In genomic region chr14:62991849-62992510, GRCm38 (mm10) we compare ENCODE assay signal across 19 mouse cellular contexts. TPM values are rescaled to one million over a fixed set of nuclear protein-coding genes. Genes with fewer than 3 reads are reported as not detected.
"Had no signal": no experiment of that assay in that cellular context is flagged by ENCODE, and none has a peak within 500 bp of the region (broad histone marks: within the 10 kb centered on the region; RNA-seq: fewer than 3 reads in every experiment).

No protein-coding gene starts in this region.

- H3K4me1 ChIP-seq: limb, embryonic 12.5 days; liver, embryonic 13.5 days; midbrain, embryonic 12.5 days had no signal

- H3K27ac ChIP-seq: left cerebral cortex, adult 2 months; limb, embryonic 12.5 days; liver, embryonic 13.5 days; midbrain, embryonic 12.5 days had no signal

- H3K4me3 ChIP-seq: left cerebral cortex, adult 2 months; limb, embryonic 12.5 days; liver, embryonic 13.5 days; midbrain, embryonic 12.5 days had no signal

- DNase-seq: kidney, adult 2 months; kidney, postnatal 25 days; liver; liver, embryonic 13.5 days; liver, postnatal 0 days; thymus, adult 18-20 months; thymus, postnatal 14 days had no signal

RNA-seq across cellular contexts. Expression of gene Defb47, which starts 5.9 kb away (rescaled TPM):
- total RNA-seq: layer of hippocampus, adult 18-20 months; layer of hippocampus, postnatal 14 days; left cerebral cortex, adult 2 months; left cerebral cortex, postnatal 14 days; megakaryocyte-erythroid progenitor cell, adult 5-6 weeks had no signal
- polyA plus RNA-seq: kidney, adult 2 months; kidney, embryonic 16.5 days; limb, embryonic 12.5 days; liver, embryonic 13.5 days; liver, postnatal 0 days; lung, embryonic 16.5 days; midbrain, embryonic 12.5 days; midbrain, embryonic 16.5 days; neural tube, embryonic 14.5 days; stomach, embryonic 14.5 days had no signal

RNA-seq across cellular contexts. Expression of gene Defb48, which starts 7.7 kb away (rescaled TPM):
- total RNA-seq: layer of hippocampus, adult 18-20 months; layer of hippocampus, postnatal 14 days; left cerebral cortex, adult 2 months; left cerebral cortex, postnatal 14 days; megakaryocyte-erythroid progenitor cell, adult 5-6 weeks had no signal
- polyA plus RNA-seq: kidney, adult 2 months; kidney, embryonic 16.5 days; limb, embryonic 12.5 days; liver, embryonic 13.5 days; liver, postnatal 0 days; lung, embryonic 16.5 days; midbrain, embryonic 12.5 days; midbrain, embryonic 16.5 days; neural tube, embryonic 14.5 days; stomach, embryonic 14.5 days had no signal

RNA-seq across cellular contexts. Expression of gene Defb43, which starts 19.6 kb away (rescaled TPM):
- total RNA-seq: layer of hippocampus, adult 18-20 months; layer of hippocampus, postnatal 14 days; left cerebral cortex, adult 2 months; left cerebral cortex, postnatal 14 days; megakaryocyte-erythroid progenitor cell, adult 5-6 weeks had no signal
- polyA plus RNA-seq: kidney, adult 2 months; kidney, embryonic 16.5 days; limb, embryonic 12.5 days; liver, embryonic 13.5 days; liver, postnatal 0 days; lung, embryonic 16.5 days; midbrain, embryonic 12.5 days; midbrain, embryonic 16.5 days; neural tube, embryonic 14.5 days; stomach, embryonic 14.5 days had no signal

RNA-seq across cellular contexts. Expression of gene Defb42, which starts 54.8 kb away (rescaled TPM):
- total RNA-seq: layer of hippocampus, adult 18-20 months; layer of hippocampus, postnatal 14 days; left cerebral cortex, adult 2 months; left cerebral cortex, postnatal 14 days had no signal
- polyA plus RNA-seq: limb, embryonic 12.5 days; liver, postnatal 0 days; midbrain, embryonic 12.5 days; midbrain, embryonic 16.5 days; stomach, embryonic 14.5 days had no signal

RNA-seq across cellular contexts. Expression of gene Defb30, which starts 57.8 kb away (rescaled TPM):
- total RNA-seq: layer of hippocampus, adult 18-20 months; layer of hippocampus, postnatal 14 days; left cerebral cortex, adult 2 months; left cerebral cortex, postnatal 14 days; megakaryocyte-erythroid progenitor cell, adult 5-6 weeks had no signal
- polyA plus RNA-seq: kidney, adult 2 months; kidney, embryonic 16.5 days; limb, embryonic 12.5 days; liver, embryonic 13.5 days; liver, postnatal 0 days; lung, embryonic 16.5 days; midbrain, embryonic 12.5 days; midbrain, embryonic 16.5 days; neural tube, embryonic 14.5 days; stomach, embryonic 14.5 days had no signal
